22 mouse cellular contexts compared by ENCODE assay signal in the genomic region with DNA sequence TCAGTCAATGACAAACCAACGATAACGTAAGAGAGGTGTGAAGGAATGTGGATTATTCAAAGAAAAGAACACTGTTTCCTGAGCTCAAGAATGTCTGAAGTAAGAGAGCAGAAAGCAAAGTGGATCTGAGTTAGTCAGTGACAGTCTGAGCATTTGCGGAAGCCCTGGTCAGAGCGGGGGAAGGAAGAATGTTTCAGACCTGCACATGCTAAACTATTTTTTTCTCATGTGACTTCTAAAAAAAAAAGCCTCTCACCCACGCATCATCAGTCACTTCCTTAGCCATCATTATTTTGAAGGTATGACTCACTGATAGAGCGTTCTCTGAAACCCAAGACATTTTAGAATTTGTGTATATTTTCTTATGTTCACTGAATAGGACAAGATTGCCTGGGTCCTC.
DNase-seq lines count a peak whose midpoint lies in the region; ATAC-seq lines count a peak whose summit lies in the region.
"Had no signal": no experiment of that assay in that cellular context is flagged by ENCODE, and none has a peak within 500 bp of the region (broad histone marks: within the 10 kb centered on the region; RNA-seq: fewer than 3 reads in every experiment).

No protein-coding gene starts in this region.

- 94% methylated on average over 6 of the region's 6 CpGs for WGBS in forebrain, embryonic 13.5 days

- peak; percentile 3 for DNase-seq in right cerebral cortex, adult 18-20 months
- no peak for DNase-seq in right cerebral cortex, postnatal 25 days
- peak; percentile 58 for DNase-seq in NIH3T3 (ENCODE audit: low read depth)
- peak; percentile 45 for DNase-seq in fibroblast of lung, adult 2 months (ENCODE audit: low read depth)
- DNase-seq in urinary bladder, postnatal 36 days (ENCODE audit: low spot score in 2 of 2) = no peak
- DNase-seq in cerebellum, adult 8-10 months = no peak
- DNase-seq: adrenal gland, postnatal 10 days; cerebellum, adult 18-20 months; gastrocnemius, postnatal 10 days; heart, adult 18-20 months; heart, postnatal 36 days; midbrain, embryonic 14.5 days; right cerebral cortex, postnatal 14 days had no signal

- no peaks in the 10 kb centered on the region for H3K4me1 ChIP-seq in forebrain, embryonic 13.5 days
- H3K4me1 ChIP-seq: limb, embryonic 12.5 days; neural tube, embryonic 15.5 days had no signal

- no peak overlapping the region for H3K9ac ChIP-seq in forebrain, embryonic 13.5 days
- H3K9ac ChIP-seq: hindbrain, embryonic 14.5 days; limb, embryonic 12.5 days; liver, embryonic 14.5 days; neural tube, embryonic 15.5 days had no signal

- H3K27ac ChIP-seq in forebrain, embryonic 13.5 days = no peak overlapping the region
- H3K27ac ChIP-seq: hindbrain, embryonic 14.5 days; limb, embryonic 12.5 days; liver, embryonic 14.5 days; neural tube, embryonic 15.5 days; stomach, postnatal 0 days had no signal

- H3K36me3 ChIP-seq in forebrain, embryonic 13.5 days (ENCODE audit: poor library complexity, severe bottlenecking) = no peaks in the 10 kb centered on the region
- H3K36me3 ChIP-seq: limb, embryonic 12.5 days; neural tube, embryonic 15.5 days had no signal

- H3K4me2 ChIP-seq in forebrain, embryonic 13.5 days = no peak overlapping the region
- H3K4me2 ChIP-seq: hindbrain, embryonic 14.5 days; limb, embryonic 12.5 days; neural tube, embryonic 15.5 days had no signal

- ATAC-seq in forebrain, embryonic 13.5 days = no peak
- ATAC-seq in megakaryocyte progenitor cell, adult 5-6 weeks (replicated peaks; ENCODE audit: poor library complexity) = no peak
- ATAC-seq: intestine, postnatal 0 days had no signal

- H3K4me3 ChIP-seq in forebrain, embryonic 13.5 days = no peak overlapping the region
- H3K4me3 ChIP-seq: limb, embryonic 12.5 days; megakaryocyte, embryonic 14.5 days; neural tube, embryonic 15.5 days had no signal

- no peaks in the 10 kb centered on the region for H3K9me3 ChIP-seq in forebrain, embryonic 13.5 days (replicated peaks)
- H3K9me3 ChIP-seq: limb, embryonic 12.5 days; megakaryocyte, embryonic 14.5 days; neural tube, embryonic 15.5 days had no signal

- no peaks in the 10 kb centered on the region for H3K27me3 ChIP-seq in forebrain, embryonic 13.5 days
- H3K27me3 ChIP-seq: limb, embryonic 12.5 days; megakaryocyte, embryonic 14.5 days; neural tube, embryonic 15.5 days had no signal

Comparison
In these comparisons a context has a peak if more than half of its experiments do, and no peak if none do; other contexts are left out.
1. DNase-seq: peak in right cerebral cortex, adult 18-20 months (single experiment), NIH3T3 (single experiment) and fibroblast of lung, adult 2 months (single experiment); none in right cerebral cortex, postnatal 25 days (single experiment), urinary bladder, postnatal 36 days (0 of 2) and cerebellum, adult 8-10 months (single experiment).